Mouse (Mus musculus): ENCODE measurements around the gene Nle1.

- TF ChIP-seq POLR2A (IDR thresholded peaks at IDR 0.05; ENCODE audit: borderline replicate concordance, extremely low read depth, low read depth, low read length) (no peak), CTCF (IDR thresholded peaks at IDR 0.05; ENCODE audit: insufficient read depth, low read length) (no peak)
Measured at GRCm38 (mm10) chr11:82910250-82910649, 2.0 kb upstream of the Nle1 start, which contains the start of gene Unc45b.
